Mouse (Mus musculus) brain, embryonic 14.5 days (tissue): ENCODE data around the gene Map3k20.

Source experiments
- CTCF ChIP-seq: fragments of 200-500 bp; IDR thresholded peaks from 2 replicates; pipeline ENCODE4 v1.5.1; 2012; ENCODE audit warnings: inconsistent platforms, mild to moderate bottlenecking, moderate library complexity, borderline replicate concordance; ENCODE audit not compliant: insufficient read depth, insufficient read length; ENCODE audit errors: extremely low read depth
- POLR2A ChIP-seq: fragments of 200-500 bp; IDR thresholded peaks from 2 replicates; pipeline ENCODE4 v1.6.1; 2012; ENCODE audit warnings: mild to moderate bottlenecking, inconsistent platforms, borderline replicate concordance; ENCODE audit not compliant: poor library complexity, insufficient read depth, insufficient read length, severe bottlenecking; ENCODE audit errors: extremely low read depth

DNA sequence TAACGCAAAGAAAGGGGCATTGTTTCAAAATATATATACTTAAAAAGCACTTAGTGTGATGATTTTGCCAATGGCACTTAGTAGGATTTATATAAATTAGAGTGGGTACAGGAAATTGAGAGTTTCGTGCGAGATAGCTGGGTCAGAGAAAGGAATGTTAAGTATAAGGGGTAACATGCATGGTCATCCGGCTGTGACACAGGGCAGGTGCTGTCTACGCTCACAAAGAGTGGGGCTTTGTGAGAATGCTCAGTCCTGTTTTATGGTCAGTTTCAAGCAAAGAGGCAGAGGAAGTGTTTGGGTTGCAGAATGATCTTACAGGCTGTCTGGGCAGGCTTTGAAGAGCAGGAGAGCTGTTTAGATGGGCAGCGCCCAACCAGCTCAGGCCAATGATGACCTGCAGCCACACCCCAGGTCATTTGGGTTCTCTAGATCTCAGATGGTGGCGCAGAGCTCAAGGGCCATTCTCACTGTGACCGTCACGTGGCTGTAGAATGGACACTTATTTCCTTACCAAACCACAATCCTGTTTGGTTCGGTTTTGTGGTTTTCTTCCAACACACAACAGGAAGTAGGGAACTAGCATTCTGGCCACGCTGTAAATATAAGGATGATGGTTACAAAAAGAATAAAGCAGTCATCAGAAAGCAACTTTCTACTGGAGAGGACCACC, 37.4 kb downstream of the Map3k20 start:
- TF ChIP-seq POLR2A (no peak), CTCF (no peak)
